Mouse (Mus musculus): Measurements from ENCODE around the gene Slc30a3.
"Not testable (repeated sequence)": the region's sequence is repeated elsewhere in the genome, so short reads cannot be mapped to it uniquely, and the experiment has no call there.

Slc30a3 gene

DNA sequence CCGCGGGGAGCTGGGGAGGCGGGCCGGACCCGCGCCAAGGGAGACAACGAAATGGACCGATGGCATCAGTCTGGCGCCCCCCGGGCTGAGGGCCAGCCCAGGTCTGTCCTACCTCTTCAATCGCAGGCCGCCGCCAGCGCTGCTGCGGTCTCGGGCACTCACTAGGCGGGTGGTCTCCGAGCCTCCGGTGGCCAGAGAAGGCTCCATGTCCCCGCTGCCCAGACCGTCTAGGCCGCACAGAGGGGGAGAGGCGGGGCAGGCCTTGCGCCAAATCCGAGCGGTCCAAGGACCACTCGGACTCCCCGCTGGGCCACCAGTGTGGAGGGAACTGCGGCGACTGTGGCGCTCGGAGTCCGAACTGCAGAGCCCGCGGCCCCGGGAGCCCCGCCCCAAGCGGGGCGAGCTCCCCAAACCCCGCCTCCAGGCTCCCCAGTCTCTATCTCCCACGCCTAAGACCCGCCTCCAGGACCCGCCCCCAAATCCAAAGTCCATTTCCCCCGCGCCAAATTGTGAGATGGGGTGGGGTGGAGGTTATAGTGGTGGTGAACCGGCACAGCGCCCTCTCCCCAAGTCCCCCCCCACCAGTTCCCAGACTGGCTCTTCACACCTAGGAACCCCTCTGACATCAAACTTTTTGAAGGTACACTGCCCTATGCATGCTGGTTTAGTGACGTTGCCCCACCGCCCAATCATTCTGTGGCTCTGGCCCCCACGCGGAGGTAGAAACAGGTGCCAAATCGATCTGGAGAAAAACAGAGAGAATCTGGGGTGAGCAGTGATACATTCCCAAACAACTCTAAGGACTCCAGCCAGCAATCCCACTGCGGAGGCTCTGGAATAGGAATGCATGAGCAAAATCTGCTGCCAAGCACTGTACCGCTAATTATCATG is 14.6 kb downstream of the Slc30a3 start:
- no peak for DNase-seq (ENCODE audit: low read depth)

DNA sequence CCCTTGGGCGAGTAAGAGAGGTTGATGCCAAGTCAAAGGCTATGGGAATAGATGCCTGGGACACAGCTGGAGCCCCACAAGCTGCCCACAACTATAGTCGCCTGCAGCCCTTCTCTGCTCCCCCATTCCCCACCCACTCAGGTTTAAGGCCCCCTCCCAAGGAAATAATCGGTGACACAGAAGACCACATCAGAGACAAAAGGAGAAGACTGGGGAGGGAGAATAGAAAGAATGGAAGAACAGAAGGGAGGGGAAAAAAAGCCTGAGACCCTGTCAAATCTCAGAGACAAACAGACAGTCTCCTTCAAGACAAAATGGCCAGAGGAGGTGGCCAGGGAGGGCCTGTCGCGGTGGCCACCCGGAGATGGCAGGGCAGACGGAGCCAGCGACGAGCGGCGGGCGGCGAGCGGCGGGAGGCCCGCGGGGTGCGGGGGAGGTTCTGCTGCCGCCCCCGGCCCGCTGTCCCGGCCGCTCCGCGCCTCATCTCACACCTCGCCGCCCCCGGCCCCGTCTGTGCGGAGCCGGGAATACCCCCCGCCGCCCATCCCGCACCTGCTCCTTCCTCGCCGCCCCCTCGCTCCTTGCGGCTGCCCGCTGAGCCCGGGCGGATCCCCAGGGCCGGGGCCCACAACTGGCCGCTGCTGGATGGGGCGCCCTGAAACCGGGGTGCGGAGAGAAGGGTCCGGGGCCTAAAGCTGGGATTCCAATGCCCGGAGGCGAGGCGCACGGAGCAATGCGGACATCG is 15.6 kb downstream of the Slc30a3 start:
- no peak for DNase-seq (ENCODE audit: low read depth)

DNA sequence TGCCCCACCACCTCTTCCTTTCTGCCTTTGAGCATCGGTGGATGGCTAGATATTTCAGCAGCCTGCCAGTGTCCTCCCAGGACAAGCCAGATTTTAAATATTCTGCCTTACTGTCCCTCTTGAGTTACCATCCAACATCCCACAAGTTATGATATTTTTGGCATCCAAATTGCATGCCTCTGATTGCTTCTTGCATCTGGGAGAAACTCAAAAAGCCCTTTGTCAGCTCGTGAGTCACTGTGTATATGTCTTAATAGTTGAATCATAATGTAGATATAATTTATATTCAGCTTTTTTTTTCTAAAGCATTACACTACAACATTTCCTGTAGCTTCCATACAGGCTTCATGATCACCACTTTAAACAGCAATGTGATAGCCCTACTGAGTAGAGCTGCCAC is 20.9 kb downstream of the Slc30a3 start:
- DNase-seq (ENCODE audit: low read depth) = no peak

DNA sequence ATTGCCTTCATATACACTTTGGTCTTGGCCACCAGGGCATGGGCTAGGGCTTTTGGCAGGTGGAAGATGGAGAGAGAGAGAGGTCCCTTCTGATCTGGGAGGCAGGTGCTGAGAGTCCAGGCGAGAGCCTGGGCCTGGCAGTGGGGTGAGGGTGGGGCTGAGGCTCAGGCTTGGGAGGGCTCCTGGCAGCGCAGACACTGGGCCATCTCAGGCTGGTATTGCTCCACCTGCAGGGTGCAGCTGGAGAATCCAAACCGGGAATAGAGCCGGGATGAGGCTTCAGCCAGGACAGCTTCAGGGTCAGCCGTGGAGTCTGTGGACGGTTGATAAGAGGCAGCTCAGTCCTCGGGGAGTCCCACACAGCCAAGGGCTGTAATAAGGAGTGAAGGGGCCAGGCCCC is 21.4 kb downstream of the Slc30a3 start:
- DNase-seq (ENCODE audit: low read depth) = no peak

DNA sequence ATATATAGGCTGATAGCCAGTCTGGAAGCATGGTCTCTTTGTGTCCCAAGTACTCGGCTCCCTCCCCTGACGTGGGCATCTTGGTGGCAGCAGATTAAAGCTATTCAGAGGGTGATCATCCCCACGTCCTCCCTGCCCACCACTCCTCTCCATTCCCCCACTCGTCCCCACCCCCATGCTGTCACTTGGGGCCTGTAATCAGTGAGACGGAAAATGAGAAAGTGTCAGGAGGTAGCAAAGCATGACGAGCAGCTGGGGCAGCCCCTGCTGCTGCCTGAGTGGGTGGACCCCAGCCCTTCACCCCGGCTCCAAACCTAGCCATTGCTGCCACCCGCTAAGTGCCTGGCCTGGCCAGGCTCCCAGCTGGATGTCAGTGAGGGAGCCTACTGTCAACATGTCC is 24.1 kb downstream of the Slc30a3 start:
- no peak for DNase-seq (ENCODE audit: low read depth)

DNA sequence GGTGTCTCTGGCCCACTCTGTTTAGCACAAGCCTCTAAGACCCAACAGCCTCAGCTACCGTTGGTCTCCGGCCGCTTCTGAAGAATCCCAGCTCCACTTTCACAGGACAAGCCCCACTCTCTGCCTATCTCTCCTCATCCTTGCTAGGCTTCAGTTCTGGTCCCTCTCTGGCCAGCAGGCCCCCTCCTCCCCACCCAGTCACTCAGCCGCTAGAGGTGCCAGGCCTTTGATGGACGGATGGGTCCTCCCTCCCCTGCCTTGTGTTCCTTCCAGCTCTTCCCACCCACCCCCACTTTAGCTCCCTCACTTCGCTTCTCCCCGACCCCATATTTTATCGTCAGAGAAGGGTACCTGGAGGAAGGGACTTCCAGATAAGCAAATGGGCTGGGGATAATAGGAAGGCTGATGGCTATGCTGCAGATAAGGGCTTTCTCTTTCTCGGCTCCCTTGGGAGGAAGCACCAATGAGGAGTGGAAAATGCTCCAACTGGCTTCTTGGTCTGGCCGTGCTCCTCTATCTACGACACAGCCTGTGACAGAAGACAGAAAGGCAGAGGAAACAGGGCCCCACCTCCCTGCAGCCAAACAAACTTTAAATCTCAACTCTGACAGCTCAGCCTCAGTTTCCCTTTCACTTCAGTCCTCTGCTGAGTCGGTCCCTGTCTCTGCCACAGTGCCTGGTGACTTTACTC is 25.0 kb downstream of the Slc30a3 start:
- no peak for DNase-seq (ENCODE audit: low read depth)

DNA sequence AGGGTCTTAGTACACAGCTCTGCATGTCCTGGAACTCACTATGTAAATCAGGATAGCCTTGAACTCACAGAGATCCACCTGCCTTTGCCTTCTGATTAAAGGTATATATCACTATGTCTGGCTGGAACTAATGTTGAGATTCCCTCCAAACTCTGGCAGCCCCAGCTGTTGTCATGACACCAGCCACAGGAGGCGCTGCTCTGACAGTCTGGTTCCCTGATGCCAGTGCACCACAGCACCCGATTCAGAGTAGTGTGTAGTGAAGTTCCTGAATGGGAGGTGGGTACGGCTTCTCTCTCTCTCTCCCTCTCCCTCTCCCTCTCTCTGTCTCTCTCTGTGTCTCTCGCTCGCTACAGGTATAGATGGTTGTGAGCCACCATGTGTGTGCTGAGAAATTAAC is 25.7 kb downstream of the Slc30a3 start:
- no peak for DNase-seq (ENCODE audit: low read depth)

DNA sequence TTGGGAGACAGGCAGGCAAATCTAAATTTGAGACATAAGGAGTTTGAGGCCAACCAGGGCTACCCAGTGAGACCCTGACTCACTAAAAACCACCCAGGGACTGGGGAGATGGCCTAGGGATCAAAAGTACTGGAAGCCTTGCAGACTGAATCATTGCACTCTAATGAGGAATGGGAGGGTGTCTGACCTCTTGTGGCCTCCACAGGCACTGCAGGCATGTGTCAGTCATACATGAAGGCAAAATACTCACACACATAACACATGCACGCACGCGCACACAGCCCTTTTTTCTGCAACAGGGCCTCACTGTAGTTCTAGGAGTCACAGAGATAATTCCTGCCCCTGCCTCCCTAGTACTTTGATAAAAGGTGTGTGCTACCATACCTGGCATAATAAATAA is 26.7 kb downstream of the Slc30a3 start:
- DNase-seq (ENCODE audit: low read depth) = no peak

DNA sequence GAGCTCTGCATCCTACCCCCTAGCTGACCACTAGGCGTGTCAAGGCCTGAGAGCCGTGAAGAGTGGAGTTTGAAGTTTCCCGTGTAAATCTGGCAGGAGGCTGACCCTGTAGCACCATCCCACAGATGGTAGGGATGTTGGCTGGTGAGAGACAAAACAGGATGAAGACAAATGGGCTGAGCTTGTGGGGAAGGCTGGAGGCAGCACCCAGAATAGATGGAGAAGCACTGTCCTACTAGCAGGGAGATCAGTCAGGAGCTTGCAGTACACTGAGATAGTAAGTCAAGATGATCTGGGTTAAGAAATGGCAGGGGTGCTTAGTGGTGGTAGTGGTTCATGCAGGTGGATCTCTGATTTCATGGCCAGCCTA is 27.3 kb downstream of the Slc30a3 start:
- DNase-seq (ENCODE audit: low read depth) = no peak

DNA sequence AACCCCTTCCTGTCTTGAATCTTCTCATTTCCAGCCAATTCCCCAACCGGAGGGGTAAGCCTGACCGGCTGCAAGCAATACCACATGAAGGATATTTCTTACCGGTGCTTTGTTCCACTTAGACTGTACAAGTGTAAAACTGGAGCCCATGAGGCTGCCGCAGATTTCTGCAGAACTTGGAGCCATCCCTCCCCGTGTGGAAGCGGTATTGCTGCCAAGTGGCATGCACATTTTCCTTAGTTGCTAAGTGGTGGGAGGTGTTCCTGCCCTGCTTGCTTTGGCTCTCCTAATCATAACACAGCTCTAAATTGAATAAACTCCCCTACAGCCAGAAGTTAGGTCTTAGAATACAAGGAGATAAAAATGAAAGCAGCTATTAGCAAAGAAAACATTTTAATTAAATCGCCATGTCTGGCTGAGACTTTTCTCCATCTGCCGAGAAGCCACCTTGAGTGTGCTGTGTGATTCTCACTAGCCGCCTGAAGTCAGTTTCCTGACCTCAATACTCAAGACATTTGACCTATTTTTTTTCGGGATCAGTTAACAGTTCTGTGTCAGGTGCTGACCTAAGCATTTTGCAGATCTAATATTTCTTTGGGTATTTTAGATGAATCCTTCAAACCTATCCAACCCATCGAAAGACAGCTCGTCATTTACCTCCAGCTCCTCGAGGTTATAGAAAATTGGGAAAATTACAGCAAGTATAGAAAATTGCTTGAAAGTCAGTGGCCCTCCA is 27.8 kb downstream of the Slc30a3 start:
- DNase-seq (ENCODE audit: low read depth) = no peak

DNA sequence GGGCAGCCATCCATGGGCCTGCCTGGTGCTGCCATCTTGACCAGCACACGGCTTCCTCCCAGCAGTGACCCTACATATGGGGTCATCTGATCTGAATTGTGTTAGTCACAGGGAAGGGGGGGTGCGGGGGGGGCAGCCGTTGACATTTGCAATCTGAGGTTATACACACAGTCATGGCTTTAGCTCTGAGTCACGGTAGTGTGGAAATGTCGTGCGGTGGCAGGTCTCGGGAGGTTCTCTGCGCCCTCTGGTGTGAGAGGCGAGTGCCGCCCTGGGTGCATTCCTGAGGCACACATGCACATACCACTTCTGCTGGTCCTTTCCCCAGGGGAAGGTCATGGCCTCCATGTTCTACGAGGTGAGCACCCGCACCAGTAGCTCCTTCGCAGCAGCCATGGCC is 31.7 kb downstream of the Slc30a3 start:
- no peak for DNase-seq (ENCODE audit: low read depth)

DNA sequence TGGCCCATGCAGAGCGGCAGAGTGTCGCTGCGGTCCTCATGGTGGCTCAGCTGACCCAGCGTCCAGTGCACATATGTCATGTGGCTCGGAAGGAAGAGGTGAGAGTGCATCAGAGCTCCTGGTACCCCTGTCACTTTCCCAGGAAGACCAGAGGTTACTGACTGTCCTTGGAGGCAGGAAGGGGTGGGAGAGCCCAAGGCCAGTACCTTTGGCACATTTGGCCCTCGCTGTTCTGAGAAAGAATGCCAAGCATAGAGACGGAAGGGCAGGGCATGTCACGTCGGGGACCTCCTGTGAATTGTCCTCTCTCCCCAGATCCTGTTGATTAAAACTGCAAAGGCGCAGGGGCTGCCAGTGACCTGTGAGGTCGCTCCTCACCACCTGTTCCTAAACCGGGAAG is 34.9 kb downstream of the Slc30a3 start:
- DNase-seq (ENCODE audit: low read depth) = no peak

DNA sequence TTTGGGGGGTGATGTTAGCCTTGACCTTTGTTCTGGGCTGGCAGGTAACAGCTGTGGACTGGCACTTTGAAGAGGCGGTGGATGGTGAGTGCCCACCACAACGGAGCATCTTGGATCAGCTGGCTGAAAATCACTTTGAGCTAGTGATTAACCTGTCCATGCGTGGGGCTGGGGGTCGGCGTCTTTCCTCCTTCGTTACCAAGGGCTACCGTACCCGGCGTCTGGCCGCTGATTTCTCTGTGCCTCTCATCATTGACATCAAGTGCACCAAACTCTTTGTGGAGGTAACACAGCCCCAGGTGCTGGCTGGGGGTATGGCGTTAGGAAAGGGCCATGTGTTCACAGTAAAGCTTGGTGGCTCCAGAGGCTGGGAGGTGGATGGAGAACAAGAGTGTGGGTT is 36.2 kb downstream of the Slc30a3 start:
- DNase-seq (ENCODE audit: low read depth) = no peak

DNA sequence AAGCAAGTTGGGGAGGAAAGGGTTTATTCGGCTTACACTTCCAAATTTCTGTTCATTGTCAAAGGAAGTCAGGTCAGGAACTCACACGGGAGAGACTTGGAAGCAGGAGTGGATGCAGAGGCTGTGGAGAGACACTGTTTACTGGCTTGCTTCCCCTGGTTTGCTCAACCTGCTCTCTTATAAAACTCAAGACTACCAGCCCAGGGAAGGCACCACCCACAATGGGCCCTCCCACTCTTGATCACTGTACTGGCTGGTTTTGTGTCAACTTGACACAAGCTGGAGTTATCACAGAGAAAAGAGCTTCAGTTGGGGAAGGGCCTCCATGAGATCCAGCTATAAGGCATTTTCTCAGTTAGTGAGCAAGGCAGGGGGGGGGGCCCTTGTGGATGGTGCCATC is 37.0 kb downstream of the Slc30a3 start:
- DNase-seq (ENCODE audit: low read depth) = no peak

DNA sequence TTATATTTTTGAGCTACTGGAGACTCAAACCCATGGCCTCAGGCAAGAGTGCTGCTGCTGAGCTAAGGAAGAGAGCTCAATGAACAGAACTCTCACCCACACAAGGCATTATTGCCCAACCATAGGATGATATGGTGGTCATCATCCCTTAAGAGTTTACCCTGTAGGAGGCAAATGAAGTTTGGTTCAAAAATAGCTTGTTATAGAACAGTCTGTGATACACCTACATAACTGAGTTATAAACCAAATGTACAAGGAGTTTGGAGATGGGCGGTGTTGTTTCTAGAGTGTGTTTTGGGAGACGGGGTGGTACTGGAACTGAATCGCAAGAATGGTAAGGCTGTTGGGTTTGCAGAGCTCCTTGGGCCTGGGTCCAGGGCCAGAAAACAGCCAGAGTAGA is 38.2 kb downstream of the Slc30a3 start:
- no peak for DNase-seq (ENCODE audit: low read depth)

DNA sequence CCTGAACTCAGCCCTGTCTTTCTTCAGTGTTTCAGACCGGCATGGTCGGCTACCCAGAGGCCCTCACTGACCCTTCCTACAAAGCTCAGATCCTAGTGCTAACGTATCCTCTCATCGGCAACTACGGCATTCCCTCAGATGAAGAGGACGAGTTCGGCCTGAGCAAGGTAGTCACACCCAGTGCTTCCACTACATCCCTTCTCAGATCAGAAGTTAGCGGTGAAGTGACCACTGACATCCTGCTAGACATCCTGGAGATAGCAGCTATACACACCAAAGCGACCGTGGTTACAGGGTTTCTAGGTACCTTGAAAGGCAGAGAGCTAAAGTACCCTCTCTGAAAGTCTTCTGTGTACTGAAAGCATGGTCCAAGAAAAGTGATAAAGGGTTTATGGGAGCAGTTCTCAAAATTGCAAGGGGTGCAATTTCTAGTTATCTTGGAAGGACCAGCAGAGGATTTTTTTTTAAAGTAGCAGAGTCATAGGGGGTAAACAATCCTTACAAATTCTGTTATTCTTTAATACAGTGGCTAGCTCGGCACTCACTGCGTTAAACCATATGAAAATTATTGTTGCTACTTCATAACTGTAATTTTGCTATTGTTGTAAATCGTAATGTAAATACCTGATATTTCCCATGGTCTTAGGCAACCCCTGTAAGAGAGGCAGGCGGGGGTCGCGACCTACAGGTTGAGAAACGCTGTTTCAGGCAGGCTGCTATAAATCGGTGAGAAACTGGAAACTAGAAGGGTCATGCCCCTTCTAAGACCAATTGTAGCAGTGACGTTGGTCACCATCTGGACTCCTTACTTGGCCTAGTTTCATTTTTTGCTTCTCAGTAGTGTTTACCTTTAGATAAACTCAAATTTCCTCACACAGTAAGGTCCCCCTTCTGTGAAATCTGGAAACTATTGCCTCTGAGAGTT is 52.6 kb downstream of the Slc30a3 start:
- no peak for DNase-seq (ENCODE audit: low read depth)

DNA sequence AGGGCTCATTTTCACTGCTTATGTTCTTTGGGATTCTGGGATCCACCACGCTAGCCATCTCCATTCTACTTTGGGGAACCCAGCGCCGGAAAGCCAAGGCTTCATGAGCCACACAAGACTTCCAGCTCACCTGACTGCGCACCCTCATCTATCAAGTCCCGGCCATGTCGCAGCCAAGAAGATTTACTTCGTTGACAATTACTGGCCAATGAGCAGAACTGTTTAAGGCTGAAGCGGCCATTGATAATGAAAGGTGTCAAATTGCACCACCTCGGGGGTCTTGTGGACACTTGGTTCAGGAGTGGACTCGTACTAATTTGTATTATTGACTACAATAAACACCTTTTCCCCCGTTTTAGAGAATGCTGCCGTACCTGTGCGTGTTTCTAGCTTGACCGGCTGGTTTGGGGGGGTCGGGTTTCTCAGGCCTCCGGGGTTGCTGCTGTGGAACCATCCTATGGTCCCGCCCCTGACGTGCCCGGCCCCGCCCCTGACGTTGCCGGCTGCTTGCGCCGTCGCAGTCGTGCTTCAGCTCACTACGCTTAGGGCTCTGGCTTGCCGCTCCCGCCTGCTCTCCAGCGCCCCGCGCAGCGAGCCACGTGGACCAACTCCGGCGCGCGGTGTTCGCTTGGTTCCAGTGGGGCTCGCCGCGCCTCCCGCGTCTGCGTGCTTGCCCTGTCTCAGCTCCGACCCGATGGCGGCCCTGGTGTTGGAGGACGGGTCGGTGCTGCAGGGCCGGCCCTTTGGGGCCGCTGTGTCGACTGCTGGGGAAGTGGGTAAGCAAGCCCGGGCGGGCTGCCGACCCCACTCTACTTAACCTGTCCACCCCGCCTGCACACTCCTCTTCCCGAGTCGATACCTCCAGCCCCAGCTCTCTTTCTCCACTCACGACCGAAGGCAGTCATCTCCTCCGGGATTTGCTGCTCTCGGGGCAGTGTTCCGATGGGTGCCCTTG is 53.5 kb downstream of the Slc30a3 start, which contains the start of gene Cad:
Cad (plus strand) TSS at position 520 of the 955 bp plus-strand sequence.
- peak; percentile 84 for DNase-seq (ENCODE audit: low read depth)

DNA sequence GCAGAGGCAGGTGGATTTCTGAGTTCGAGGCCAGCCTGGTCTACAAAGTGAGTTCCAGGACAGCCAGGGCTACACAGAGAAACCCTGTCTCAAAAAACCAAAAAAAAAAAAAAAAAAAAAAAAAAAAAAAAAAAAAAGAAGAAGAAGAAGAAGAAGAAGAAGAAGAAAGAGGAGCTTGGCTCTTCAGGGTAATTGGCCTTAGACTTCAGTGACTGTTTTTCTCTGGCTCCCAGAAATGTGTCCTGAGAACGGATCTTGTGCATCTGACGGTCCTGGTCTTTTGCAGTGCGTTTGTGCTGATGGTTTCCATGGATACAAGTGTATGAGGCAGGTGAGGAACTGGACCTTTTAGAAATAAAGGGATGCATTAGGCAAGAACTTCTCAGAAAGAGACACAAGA is 54.3 kb downstream of the Slc30a3 start:
- not testable (repeated sequence) for DNase-seq (ENCODE audit: low read depth)

DNA sequence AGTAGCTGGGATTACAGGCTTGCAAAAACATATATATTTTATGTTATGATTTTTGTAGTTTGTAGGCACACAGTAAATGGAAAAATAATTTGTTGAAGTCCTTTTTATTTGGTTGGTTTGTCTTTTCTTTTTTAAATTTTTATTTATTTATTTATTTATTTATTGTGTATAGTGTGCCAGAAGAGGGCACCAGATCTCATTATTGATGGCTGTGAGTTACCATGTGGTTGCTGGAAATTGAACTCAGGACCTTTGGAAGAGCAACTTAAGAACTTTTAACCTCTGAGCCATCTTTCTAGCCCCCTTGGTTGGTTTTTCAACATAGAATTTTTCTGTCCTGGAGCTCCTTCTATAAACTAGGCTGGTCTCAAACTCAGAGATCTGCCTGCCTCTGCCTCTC is 57.6 kb downstream of the Slc30a3 start:
- DNase-seq (ENCODE audit: low read depth) = no peak

Measured in fibroblast of lung, adult 2 months (primary cell).